Mouse (Mus musculus): ENCODE results near the gene Eng.
A peak's percentile ranks its signal among the peaks of the same experiment; 100 is the strongest.

Gene Eng

DNA sequence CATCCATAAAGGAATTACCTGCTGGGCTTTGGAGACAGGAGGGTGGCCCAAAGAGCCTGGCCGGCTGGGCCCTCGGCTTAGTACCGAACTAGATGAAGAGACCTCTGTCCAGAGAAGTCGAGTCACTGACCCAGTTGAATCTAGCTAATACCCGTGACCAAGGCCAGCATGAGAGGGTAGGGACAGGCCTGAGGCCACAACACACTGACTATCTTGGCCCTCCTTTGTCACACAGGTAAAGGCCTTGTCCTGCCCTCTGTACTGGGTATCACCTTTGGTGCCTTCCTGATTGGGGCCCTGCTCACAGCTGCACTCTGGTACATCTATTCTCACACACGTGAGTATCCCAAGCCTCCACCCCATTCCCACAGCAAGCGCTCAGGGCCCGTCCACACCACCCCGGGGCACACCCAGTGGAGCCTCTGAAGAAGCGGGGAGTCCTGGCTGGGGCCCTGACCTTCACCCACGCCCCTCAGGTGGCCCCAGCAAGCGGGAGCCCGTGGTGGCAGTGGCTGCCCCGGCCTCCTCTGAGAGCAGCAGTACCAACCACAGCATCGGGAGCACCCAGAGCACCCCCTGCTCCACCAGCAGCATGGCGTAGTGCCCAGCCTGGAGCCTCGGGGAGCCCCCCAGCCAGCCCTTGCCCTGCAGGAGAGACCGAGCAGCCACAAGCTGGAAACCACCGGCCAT is 34.7 kb downstream of the Eng start:
- no peak for DNase-seq (ENCODE audit: low read depth, low spot score)

DNA sequence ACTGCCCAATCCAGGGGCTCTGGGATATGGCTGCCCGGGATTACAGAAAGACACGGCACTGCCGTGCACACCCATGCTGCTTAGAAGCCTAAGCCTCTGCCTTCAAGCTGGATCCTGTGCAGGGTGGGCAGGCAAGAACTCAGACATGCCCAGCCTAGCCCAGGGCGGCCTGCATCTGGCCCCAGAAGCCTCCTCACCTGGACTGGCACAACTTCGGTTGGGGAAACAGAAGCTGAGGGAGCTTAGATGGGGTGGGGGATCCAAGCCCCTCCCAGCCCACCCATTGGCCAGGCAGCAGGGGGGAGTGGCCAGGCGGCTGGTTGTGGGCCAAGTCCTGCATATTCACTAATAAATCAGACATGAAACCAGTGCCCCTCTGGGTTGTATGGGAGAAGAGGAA is 35.4 kb downstream of the Eng start:
- no peak for DNase-seq (ENCODE audit: low read depth, low spot score)

DNA sequence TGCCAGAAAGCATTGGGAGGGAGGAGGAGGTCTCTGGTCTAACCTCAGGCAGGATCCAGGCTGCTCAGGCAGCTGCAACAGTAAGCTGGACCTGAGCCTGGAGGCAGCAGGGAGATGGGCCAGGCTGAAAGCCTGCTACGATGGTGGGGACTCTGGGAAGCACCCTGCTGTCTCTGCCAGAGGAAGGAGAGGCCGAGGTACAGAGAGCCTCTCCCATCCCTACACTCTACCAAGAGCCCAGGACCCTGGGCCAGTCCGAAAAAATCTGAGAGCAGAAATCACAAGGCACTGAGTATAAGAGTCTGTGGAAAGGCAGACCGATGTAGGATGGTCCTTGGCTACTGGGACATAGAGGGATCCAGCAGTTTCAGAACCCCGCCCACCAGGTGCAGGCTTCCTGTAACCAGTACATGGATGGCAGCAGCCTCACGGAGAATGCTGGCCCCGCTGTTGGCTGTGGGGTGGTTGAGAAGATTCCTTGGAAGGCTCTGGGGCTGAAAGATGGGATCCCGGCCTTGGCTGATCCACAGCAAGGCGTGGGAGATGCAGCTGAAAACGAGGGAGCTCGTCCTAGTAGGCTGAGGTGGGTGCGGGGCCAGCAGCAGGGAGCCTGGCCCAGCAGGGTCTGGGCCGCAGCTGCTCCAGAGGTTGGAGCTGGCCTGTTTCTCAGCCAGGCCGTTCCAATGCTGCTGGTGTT is 36.5 kb downstream of the Eng start:
- DNase-seq (ENCODE audit: low read depth, low spot score) = no peak

DNA sequence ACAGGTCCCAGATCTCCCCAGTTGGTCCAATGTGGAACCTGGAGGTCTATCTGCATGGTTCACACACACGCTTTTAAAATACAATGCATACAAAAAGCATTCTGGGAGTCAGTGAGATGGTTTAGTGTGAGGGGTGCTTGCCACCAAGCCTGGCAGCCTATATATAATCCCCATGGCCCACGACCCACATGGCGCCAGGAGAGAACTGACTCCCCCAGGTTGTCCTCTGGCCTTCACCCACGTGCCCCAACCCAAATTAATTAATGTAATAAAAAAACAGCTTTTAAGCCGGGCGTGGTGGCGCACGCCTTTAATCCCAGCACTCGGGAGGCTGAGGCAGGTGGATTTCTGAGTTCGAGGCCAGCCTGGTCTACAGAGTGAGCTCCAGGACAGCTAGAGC is 37.3 kb downstream of the Eng start:
- no peak for DNase-seq (ENCODE audit: low read depth, low spot score)

DNA sequence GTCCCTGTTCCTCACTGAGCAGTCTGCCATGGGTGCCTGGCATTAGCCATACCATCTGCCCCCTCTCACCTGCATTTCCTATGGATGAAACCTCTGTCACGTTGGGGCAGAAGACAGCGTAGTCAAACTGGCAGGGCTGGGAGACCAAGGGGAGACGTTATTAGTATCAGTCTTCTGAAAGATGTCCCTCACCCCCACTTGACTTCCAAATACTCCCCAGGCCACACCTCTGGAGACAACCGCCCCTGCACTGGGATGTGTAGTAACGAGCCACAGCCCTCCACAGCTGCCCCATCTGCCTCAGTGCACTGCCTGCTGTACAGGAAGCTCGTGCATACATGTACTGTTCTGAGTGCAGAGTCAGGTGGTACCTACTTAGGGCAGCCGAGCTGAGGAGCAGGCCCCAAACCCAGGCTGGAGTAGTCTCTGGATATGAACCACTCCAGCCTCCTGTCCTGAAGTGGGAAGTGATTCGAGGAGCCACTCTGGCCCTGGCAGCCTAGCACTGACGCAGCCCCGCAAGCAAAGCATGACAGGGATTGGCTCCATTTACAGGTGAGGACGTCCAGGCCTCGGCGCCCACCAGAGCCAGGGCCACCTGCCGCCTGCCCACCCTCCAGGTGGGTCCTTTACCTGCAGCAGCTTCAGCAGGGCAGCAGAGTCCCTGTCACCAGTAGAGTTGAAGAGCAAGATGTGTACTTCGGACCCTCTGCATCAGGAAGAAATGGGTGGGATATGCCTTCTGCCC is 38.5 kb downstream of the Eng start:
- DNase-seq (ENCODE audit: low read depth, low spot score) = no peak

DNA sequence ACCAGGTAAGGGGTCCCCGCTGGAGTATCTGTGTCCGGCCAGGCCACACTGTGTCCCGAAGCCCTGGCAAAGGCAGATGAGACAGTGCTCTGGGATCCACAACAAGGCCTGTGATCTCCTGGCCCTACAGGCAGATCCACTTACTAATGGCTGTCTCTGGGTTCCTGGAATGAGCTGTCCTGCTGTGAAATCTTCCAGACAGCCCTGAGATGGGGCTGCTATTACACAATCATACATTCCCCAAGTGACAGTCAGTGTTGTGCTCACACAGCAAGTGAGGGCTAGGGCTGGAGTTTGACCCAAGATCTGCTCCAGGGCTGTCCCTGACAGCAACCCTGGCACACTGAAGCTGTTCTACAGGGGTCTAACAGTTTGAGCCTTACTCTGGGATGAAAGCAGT is 39.4 kb downstream of the Eng start:
- DNase-seq (ENCODE audit: low read depth, low spot score) = no peak

DNA sequence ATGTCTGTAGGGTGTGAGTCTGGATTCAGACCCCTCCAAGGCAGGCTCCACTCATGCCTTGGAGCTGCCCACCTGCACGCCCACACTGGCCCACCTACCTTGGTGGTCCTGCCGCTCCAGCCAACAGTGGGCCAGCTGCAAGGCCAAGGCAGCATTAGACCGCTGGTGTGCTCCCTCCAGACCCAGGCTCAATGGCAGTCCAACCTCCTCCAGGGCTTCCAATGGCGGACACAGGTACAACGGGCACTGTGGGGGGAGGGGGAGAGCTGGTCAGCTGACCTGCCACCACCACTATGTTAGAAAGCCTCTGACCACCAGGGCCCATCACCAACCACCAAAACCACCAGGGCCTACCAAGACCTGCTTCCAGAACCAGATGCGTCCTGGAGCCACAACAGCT is 40.2 kb downstream of the Eng start:
- DNase-seq (ENCODE audit: low read depth, low spot score) = no peak

DNA sequence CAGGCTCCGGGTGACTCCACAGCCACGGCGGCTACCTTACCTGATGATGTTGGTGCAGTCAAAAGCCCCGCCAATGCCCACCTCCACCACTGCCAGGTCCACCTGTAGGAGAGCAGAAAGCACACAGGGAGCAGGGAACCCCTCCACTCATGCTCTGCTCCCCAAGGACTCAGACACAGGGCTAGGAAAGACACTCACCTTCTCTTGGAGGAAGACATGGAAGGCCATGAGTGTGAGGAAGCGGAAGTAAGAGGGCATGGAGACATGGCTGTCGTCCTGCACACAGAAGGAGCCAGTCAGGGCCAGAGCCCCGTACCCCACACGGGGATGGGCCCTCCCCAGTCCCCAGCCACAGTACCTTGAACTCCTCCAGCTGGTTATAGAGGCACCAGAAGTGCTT is 41.2 kb downstream of the Eng start:
- no peak for DNase-seq (ENCODE audit: low read depth, low spot score)

DNA sequence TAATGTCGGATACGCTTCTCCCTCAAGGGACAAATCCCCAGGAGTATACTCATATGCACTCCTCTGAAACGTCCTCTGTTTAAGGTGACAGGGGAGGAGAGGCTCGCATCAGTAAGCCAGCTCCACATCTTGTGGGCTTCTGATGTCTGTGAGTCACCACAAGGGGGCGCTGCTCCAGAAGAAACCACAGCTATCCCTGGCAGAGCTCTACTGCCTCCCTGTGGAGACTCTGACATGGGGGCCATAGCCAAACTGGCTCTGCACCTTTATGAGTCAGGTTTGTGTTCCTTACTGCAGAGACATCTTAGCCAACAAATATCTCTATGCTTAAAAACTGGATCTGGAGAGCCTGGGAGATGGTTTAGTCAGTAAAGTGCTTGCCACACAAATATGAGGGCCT is 43.0 kb downstream of the Eng start:
- peak; percentile 81 for DNase-seq (ENCODE audit: low read depth, low spot score)

DNA sequence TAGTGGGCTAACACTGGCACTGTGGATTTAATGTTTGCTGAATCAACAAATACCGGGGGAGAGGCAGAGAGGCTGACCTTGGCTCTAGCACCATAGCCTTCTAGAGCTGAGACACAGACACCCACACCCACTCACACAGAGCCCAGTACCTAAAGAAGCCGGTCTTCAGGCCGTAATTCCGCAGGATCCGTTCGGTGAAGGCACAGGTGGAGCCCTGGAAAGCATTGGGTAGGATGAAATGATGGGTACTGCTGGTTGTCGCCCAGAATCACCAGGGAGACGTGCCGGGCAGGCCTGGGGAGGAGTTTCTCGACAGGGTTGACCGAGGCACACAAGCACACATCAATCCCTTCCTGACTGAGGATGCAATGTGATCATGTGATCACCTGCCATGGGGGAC is 44.6 kb downstream of the Eng start:
- DNase-seq (ENCODE audit: low read depth, low spot score) = no peak

DNA sequence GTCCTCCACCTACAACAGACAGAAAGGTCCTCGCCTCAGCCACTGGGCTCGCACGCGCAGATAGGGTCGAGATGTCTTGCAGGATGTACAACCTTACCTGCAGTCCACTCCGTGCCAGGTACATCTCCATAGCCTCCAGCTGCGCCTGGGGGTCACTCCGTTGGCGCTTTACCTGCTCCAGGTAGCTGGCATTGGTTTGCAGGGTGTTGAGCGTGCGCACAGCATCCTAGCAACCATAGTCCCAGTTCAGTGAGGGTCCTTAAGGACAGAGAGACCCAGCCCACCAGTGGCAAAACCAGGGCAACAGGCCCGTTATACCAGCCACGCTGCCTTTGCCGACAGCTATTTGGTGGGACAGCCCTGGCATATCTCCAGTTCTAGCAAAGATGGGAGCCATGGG is 46.1 kb downstream of the Eng start:
- DNase-seq (ENCODE audit: low read depth, low spot score) = no peak

DNA sequence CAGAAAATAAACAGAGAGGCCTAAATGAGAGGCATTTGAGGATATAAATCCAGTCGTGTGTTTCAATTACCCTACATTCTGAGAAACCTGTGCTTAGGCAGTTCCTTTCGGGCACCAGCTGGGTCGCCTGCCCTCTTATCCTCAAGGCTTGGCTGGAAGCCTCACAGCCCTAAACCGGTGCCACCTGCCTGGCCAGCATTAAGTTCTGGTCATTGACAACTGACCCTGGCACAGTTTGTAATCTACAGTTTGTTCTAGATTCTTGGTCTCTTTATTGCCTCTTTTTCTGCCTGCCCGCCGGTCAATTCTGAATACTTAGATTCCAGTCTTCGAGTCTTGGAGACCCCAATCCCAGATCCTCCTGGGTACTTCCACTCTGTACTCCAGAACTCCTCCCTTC is 46.9 kb downstream of the Eng start:
- DNase-seq (ENCODE audit: low read depth, low spot score) = no peak

DNA sequence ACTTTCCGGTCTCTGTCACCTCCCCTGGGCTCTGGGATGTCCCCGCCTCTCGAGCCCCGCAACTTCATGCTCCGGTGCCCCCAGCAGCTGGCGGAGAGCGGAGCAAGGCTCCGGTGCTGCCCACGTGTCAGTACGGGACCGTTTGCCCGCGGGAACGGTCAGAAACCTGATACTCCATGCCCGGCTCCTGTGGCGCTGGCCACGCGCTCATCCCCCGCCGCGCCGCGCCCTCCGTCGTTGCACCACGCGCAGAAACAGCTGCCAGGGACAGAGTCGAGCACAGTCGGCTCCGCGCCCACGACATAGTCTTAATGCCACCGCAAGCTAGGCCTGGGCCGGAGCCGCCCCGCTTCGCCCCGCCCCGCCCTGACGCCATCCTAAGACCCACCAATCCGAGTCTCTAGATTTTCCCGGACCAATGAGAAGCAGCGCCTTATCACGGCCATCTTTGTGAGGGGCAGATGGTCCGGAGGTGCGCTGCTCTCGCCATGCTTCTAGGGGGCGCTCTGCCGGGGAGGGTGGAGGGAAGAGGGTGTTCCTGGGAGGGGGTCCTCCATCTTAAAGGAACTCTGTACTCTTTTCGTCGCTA is 47.5 kb downstream of the Eng start:
- peak; percentile 98 for DNase-seq (ENCODE audit: low read depth, low spot score)

DNA sequence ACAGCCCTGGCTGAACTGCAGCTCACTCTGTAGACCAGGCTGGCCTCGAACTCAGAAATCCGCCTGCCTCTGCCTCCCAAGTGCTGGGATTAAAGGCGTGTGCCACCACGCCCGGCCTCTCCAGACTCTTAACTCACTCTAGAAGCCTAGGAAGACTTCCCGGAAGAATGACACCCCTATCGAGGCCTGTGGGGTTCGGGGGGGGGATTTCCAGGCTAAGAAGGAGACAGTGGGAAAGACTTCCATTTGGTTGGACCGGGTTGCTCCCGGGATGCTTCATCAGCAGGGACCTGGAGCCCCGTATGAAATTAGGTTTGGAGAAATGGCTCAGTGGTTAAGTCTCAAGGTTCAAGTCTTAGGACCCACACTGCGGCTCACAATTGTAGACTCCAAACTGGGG is 48.3 kb downstream of the Eng start:
- no peak for DNase-seq (ENCODE audit: low read depth, low spot score)

DNA sequence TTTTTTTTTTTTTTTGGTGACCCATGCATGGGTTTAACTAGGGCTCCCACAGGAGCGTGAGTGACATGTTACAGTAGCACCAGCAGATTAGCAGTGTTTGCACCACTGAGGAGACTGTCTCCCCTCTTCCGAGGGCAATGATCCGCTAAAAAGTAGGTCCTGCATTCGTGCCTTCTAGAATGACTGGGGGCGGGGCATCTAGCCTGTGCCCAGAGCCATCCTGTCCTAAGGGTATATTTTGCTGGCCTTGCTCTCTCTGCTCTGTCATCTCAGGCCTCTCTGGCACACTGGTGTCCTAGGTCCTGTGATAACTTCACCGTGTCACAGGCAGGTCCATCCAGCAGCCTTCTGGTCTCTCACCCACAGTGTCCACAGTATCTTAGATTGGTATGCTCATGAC is 53.3 kb downstream of the Eng start:
- no peak for DNase-seq (ENCODE audit: low read depth, low spot score)

DNA sequence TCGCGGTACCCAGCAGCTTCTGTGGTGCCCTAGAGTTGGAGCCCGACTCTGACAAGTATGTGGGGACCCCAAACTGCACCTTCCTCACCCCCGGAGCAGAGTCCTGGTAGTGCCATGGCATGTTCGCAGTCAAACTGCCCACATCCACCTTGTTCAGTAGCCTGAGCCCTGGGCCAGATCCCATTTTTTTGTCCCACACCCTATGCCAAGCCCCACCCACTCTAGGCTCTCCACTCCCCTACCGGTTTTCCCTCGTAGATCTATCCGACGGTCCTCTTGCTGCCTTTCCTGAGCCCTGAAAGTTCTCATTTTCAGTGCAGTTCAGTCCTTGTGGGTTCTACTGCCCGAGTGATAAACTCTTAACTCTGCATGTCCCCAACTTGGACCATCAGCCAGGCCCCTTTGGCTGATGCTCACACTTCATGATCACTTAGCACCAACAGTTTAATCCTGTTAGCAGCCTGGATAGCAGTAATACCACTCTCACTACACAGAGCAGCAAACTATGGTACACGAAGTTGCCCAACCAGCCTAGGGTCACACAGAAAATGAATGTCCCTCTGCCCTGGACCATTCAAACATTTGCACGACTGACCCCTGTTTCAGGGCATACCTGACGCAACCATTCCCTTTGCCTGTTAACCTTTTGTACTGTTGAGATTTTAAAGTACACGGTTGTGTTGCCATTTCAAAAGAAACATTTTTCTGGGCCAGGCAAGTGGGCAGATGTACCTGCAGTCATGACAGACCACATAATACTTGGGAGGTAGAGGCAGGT is 54.8 kb downstream of the Eng start:
- DNase-seq (ENCODE audit: low read depth, low spot score) = no peak

DNA sequence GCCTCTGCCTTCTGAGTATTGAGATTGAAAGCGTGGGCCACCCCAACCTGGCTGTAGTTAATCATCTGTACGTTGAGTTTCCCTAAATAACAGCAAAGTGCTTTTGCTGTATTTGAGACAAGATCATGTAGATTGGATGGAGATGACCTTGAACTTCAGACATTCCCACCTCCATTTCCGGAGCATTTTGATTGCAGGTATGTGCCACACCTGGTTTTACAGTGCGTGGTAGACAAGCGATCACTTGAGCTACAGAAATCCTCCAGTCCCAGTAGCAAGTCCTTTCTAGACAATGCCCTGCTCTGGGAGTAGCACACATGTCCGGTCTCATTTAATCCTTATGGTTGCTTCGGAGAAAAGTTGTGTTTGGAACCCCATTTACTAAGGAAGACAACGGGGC is 56.7 kb downstream of the Eng start:
- DNase-seq (ENCODE audit: low read depth, low spot score) = no peak

DNA sequence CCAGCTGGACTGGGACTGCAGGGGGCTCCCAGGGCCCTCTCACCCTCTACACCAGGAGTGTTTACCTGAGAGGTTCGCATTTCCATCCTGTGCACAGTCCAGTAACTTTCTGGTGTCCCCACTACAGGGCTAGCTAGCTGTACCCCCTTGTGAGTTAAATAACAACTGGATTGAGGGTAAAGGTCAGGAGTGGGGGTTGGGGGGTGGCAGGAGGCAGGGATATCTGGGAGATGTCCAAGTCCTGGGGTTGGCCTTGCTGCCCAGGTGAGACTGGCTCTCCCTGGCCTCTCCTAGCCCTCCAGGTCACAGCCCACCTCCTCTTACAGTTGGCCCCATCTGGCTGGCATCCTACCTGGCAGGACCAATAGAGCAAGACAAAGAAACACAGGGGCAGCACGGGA is 57.6 kb downstream of the Eng start, which contains the start of gene Fpgs:
TSS of gene Fpgs (minus strand) at position 125 of the 401 bp plus-strand sequence.
- no peak for DNase-seq (ENCODE audit: low read depth, low spot score)

DNA sequence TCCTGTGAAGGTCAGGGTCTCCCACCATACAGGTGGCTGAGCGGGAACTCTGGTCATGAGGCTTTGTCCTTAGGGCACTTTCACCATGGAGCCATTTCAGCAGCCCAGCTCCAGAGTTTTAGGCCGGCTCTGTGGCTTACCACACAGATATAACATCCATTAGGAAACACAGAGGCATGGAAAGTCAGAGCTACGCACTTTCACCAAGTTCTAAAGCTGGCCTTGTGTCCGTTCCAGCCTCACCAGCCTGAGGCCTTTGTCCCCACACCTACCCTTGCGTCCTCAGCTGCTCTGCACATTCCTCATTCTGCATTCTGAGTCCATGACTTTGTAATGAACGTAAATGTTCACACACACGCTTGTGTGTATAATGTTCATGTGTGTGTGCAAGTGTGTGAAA is 58.6 kb downstream of the Eng start:
- DNase-seq (ENCODE audit: low read depth, low spot score) = no peak

DNA sequence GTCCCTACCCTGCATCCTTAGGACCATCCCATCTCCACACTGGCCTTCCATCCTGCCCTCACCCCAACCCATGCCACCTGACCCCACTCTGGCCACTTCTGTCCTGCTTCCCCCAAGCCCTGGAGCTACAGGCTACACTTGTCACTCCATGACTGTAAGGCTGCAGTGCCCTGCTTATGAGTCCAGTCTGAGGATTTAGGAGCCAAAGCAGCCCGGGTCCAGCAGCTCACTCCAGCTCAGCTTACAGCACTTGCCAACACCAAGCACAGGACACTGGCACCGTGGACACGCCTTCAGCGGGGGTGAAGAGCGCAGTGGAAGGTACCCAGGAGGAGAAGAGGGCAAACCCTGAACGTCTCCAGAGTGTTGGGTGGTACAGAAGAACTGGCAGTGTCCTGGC is 60.6 kb downstream of the Eng start:
- DNase-seq (ENCODE audit: low read depth, low spot score) = no peak

DNA sequence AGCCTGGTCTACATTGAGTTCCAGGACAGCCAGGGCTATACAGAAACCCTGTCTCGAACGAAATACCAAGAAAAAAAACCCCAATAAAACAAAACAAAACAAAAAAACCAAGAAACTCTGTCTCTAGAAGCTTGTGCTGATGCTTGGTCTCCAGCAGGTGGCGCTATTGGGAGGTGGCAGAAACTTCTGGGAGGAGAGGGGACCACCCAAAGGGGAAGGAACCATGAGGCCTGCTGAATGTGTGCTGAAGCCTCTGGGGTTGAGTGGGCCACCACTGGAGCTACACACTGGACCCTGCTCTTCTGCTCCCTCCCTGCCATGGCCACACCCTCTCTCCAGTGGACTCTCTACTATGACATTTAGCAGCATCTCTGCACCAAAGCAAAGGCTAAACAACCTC is 62.2 kb downstream of the Eng start:
- DNase-seq (ENCODE audit: low read depth, low spot score) = peak; percentile 55
